Mouse (Mus musculus) olfactory bulb, adult 2 months (tissue): ENCODE data around the gene Insrr.

Source experiments
- CTCF ChIP-seq: fragments of 200-500 bp; IDR thresholded peaks from 2 replicates; pipeline ENCODE4 v1.5.1; 2012; ENCODE audit warnings: low read depth, mild to moderate bottlenecking, low read length, moderate library complexity; ENCODE audit not compliant: insufficient read depth
- POLR2A ChIP-seq: fragments of 200-500 bp; IDR thresholded peaks from 2 replicates; pipeline ENCODE4 v1.6.1; 2012; ENCODE audit warnings: mild to moderate bottlenecking, low read depth, low read length, moderate library complexity; ENCODE audit not compliant: insufficient read depth

- TF ChIP-seq POLR2A (no peak), CTCF (no peak)
Observed at GRCm38 (mm10) chr3:87768431-87768830, 28.3 kb upstream of the Insrr start.
